Mouse (Mus musculus) cortical plate, adult 2 months (tissue): ENCODE data around the gene Usp5. TPM values are rescaled to one million over a fixed set of nuclear protein-coding genes. Genes with fewer than 3 reads are reported as not detected.
A peak's percentile ranks its signal among the peaks of the same experiment; 100 is the strongest.
"Not testable (repeated sequence)": the region's sequence is repeated elsewhere in the genome, so short reads cannot be mapped to it uniquely, and the experiment has no call there.

Experiments
- H3K27ac ChIP-seq: fragments of 200-500 bp; 2 replicates; pipeline ENCODE4 v1.5.1; 2012; ENCODE audit warnings: low read length, control low read depth, inconsistent platforms; ENCODE audit not compliant: insufficient read depth
- H3K4me1 ChIP-seq: fragments of 200-500 bp; 2 replicates; pipeline ENCODE4 v1.6.1; 2011; ENCODE audit warnings: low read length; ENCODE audit not compliant: control insufficient read depth, insufficient read depth
- H3K4me3 ChIP-seq: fragments of 200-500 bp; 2 replicates; pipeline ENCODE4 v1.5.1; 2011; ENCODE audit warnings: mild to moderate bottlenecking, low read length, control low read depth; ENCODE audit not compliant: insufficient read depth
- CTCF ChIP-seq: fragments of 200-500 bp; IDR thresholded peaks from 2 replicates; pipeline ENCODE4 v1.5.1; 2011; ENCODE audit warnings: mild to moderate bottlenecking, control low read depth, low read length; ENCODE audit not compliant: insufficient read depth; ENCODE audit errors: extremely low read depth
- POLR2A ChIP-seq: fragments of 200-500 bp; IDR thresholded peaks from 2 replicates; pipeline ENCODE4 v1.6.1; 2011; ENCODE audit warnings: mild to moderate bottlenecking, low read length, control low read depth; ENCODE audit not compliant: insufficient read depth; ENCODE audit errors: extremely low read depth
- polyA plus RNA-seq: library from polyadenylated mRNA; depleted of rRNA; stranded (reverse); fragments of >200 nt; gene quantifications from 2 replicates; pipeline ENCODE4 v1.2.3, GENCODE M21; 2012

Gene Usp5
- polyA plus RNA-seq, 1 experiment: 152 TPM

DNA sequence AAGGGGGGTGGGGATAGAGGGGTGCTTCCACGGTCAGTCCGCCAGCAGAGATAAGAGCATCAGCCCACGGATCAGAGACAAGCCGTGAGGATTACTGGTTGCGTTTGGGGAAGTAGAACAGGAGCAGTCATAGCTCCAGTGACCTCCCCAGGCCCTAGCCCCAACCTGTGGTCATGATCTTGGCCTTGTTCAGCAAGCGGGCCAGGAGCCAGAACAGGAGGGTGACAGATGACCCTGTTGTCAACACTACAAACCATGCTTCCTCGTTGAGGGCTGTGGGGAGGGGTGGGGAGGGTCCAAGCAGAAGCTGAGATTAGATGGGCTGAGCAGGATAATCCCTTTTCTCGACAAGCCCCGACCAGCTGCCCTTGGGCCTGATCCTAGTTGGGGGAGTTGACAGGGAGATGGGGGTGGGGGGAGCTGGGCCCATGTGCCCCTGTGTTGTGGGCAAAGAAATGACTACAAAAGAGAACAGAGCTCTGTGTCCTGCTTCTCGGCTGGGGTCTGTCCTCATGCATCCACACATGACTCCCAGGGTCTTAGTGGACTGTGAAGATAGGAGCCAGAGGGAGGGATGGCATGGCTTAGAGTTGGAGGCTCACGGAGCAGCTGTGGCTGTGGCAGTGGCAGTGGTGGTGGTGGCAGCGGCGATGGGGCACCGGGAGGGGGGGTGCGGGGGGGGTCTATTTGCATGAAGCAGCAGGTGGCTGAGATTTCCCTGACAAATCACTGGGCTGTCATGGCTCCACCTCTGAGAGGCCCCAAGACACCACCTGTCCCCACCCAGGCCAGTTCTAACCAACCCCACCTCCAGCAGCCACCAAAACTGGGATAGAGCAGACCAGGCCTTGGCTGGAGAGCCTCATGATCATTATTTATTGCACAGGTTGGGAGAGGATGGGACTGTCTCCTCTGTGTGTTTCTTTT, 11.2 kb upstream of the Usp5 start, which contains the start of gene Gnb3:
Gene Gnb3, minus strand, starts transcription at position 35 of the 927 bp plus-strand sequence.
- Histone ChIP-seq H3K27ac (no peak within 1 kb of the TSS), H3K4me3 (no peak within 1 kb of the TSS), H3K4me1 (no peaks in the 10 kb centered on the region)
- TF ChIP-seq POLR2A (no peak), CTCF (no peak)

DNA sequence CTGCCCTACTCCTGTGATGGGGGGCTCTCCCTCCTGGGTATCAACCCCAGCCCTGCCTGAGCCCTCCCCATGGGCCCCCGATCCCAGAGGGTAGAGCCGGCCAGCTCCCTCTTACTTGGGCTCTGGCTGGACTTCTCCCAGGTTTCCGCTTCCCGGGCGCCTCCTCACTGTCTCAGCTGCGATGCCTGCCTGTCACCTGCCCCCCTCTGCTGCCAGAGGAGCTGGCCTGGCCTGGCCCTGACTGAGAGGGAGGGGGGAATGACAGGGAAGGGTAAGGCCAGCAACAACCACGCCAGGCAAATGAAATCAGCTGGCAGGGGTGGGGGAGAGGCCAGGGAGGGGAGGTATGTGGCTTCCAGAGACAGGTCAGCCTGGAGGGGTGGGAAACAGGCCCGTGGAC, 10.5 kb upstream of the Usp5 start:
- no peaks in the 10 kb centered on the region for H3K4me1 ChIP-seq
- no peak overlapping the region for H3K4me3 ChIP-seq
- H3K27ac ChIP-seq: no peak overlapping the region
- no peak for TF ChIP-seq CTCF
- no peak for TF ChIP-seq POLR2A

DNA sequence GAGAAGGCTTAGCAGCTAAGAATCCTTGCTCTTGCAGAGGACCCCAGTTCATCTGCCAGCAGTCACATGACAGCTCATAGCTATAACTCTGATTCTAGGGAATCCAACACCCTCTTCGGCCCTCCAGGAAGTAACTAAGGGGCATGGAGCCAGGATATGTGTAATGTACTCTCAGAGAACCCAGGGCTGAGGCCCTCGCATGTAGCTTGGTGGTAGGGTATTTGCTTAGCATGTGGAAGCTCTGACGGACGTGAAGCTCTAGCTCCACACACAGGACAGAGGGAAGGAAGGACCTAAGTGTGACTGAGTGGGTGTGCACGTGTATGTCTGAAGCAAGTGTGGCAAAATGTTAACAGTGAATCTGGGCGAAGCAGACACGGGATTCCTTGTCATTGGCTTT, 7.1 kb upstream of the Usp5 start:
- H3K27ac ChIP-seq: no peak overlapping the region
- no peaks in the 10 kb centered on the region for H3K4me1 ChIP-seq
- TF ChIP-seq CTCF: no peak
- no peak for TF ChIP-seq POLR2A
- no peak overlapping the region for H3K4me3 ChIP-seq

DNA sequence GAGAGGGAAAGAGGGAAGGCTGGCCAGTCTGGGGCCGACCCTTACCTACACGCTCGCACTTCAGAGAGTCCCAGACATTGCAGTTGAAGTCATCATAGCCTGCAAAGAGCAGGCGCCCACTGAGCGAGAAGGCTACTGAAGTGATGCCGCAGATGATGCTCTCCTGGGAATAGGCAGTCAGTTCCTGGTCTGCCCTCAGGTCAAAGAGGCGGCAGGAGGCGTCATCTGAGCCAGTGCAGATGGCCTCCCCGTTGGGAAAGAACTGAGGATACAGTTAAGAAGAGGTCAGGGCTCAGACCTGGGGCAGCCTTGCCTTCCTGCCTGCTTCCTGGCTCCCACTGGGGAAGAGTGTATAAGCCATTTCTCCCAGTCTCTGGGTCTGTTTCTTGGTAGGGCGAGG, 6.2 kb upstream of the Usp5 start:
- no peak for TF ChIP-seq POLR2A
- no peak for TF ChIP-seq CTCF

DNA sequence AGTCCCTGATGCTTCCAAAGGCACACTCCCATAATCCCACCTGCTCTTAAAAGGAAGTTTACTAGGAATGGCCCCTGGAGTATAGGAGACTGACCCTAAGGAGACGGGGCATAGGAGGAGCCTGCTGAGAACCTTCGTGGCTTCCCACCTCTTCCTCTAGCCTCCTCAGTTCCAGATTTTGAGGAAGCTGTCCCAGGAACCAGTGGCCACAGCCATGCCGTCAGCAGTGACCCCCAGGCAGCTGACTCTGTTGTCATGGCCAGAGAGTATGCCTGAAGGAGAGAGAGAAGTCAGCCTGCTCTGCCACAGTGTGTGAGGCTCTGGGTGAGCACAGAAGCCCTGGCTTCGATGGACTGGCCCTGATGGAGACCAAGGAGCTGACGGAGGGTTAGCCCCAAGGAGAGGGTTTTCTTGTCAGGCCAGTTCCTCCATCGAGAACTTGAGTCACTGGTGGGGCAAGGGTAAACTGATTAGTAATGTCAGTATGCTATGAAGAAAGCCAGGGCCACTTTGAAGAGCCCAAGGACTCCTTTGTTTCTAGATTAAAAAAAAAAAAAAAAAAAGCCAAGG, 5.3 kb upstream of the Usp5 start:
- Histone ChIP-seq H3K4me3 (no peak overlapping the region), H3K4me1 (no peaks in the 10 kb centered on the region), H3K27ac (no peak overlapping the region)
- no peak for TF ChIP-seq CTCF
- TF ChIP-seq POLR2A: no peak

More for the DNA sequence above, 6.2 kb upstream of the Usp5 start:
- Histone ChIP-seq H3K4me3 (no peak overlapping the region), H3K27ac (no peak overlapping the region), H3K4me1 (no peaks in the 10 kb centered on the region)

DNA sequence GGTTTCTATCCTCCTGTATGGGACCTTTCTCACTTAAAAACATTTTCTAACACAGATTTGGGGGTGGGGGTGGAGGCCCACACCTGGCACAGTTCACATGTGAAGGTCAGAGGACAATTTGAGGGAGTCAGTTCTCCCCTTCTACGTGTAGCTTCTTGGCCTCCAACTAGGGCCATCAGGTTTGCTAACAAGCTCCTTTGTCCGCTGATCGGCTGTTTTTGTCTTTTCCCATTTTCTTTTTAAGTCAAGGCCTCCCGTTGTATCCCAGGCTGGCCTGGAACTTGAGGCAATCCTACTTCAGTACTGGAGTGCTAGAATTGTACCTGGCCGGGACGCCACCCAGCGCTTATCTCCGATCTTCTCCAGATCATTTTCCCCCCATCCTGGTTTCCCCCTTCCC, 2.4 kb upstream of the Usp5 start:
- Histone ChIP-seq H3K4me3 (no peak overlapping the region), H3K4me1 (no peaks in the 10 kb centered on the region), H3K27ac (no peak overlapping the region)
- no peak for TF ChIP-seq CTCF
- TF ChIP-seq POLR2A: no peak

DNA sequence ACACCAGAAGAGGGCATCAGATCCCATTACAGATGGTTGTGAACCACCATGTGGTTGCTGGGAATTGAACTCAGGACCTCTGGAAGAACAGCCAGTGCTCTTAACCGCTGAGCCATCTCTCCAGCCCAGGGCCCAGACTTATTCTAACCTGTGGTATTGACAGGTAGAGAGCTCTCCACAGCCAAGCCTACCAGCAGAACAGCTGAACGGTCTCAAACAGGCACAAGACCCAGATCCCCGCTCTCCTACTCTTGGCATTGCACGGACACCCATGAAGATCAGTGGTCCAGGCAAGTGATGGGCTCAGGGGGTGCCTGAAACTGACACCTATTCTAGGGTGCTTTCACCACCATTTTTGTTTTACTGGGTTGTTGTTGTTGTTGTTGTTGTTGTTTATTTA, 1.9 kb upstream of the Usp5 start:
- H3K4me1 ChIP-seq, H3K4me3 ChIP-seq, H3K27ac ChIP-seq: not testable (repeated sequence)

DNA sequence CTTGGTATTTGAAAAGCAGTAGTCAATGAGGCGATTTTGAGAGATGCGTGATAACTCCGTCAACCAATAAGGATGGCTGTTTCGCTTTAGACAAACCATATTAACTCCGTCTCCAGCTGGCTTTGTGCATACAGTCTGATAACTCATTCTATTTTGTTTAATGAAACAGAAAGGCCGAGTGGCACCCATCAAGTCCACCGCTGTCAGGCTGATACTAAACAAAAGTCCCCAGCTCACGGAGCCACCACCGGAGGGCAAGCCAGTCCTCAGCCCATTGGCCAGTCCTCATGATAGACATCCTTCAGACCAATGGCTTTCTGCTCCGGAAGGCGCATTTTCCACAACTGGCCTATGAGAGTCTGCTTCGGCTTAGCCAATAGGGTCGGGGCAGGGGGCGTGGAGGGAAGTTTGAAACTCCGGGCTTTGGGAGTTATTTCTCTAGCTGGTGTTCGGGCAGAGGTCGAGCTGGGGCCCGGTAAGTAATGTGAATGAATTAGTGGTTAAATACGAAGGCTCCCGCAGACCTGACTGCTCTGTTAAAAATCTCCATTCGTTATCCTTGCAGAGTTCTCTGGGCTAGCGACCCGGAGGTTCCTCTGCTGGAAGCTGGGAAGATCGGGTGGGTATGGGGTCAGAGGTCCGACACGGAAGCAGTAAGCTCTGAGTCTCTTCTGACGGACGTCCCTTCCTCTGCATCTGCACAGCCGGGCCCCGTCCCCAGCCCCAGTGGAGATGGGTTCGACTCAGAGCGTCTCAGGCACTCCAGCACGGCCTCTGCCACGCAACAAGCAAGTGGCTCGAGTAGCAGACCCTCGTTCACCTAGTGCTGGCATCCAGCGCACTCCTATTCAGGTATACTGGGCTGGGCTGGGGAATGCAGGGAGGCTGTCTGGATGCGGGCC, 766 bp upstream of the Usp5 start:
- peak; percentile 80; the same call in 1 of the 2 replicates for TF ChIP-seq POLR2A
- TF ChIP-seq CTCF: no peak
- H3K4me3 ChIP-seq: peak overlapping the region; percentile 53
- no peaks in the 10 kb centered on the region for H3K4me1 ChIP-seq
- H3K27ac ChIP-seq: peak overlapping the region; percentile 24

DNA sequence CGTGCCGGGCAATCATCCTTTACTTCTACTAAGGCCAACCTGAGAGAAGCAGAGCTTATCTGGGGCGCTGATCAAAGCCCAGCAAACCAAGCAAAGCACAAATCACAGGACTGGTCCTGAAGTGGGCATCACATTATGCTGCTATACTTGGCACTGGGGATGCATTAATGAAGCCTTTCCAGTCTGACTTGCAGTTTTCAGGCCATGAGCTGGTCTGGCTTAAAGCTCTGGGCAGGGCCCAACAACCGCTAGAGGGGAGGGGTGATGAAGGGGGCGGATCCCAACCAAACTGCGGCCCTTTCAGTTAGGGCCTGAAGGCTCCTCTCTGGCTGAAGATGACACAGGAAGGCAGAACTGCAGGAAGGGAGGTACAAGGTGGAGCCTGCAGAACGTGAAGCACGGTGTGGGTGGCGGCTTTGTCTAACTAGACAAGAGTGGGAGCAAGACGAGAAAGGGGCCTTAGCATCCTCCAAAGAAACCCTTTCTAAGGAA, 1.1 kb downstream of the Usp5 start:
- TF ChIP-seq CTCF: no peak
- no peak for TF ChIP-seq POLR2A
- Histone ChIP-seq H3K4me3 (peak overlapping the region; percentile 53), H3K4me1 (no peaks in the 10 kb centered on the region), H3K27ac (no peak overlapping the region)
